Mouse (Mus musculus): ENCODE results near the gene Zc3h15.
"Not testable (repeated sequence)": the region's sequence is repeated elsewhere in the genome, so short reads cannot be mapped to it uniquely, and the experiment has no call there.

The Zc3h15 gene

DNA sequence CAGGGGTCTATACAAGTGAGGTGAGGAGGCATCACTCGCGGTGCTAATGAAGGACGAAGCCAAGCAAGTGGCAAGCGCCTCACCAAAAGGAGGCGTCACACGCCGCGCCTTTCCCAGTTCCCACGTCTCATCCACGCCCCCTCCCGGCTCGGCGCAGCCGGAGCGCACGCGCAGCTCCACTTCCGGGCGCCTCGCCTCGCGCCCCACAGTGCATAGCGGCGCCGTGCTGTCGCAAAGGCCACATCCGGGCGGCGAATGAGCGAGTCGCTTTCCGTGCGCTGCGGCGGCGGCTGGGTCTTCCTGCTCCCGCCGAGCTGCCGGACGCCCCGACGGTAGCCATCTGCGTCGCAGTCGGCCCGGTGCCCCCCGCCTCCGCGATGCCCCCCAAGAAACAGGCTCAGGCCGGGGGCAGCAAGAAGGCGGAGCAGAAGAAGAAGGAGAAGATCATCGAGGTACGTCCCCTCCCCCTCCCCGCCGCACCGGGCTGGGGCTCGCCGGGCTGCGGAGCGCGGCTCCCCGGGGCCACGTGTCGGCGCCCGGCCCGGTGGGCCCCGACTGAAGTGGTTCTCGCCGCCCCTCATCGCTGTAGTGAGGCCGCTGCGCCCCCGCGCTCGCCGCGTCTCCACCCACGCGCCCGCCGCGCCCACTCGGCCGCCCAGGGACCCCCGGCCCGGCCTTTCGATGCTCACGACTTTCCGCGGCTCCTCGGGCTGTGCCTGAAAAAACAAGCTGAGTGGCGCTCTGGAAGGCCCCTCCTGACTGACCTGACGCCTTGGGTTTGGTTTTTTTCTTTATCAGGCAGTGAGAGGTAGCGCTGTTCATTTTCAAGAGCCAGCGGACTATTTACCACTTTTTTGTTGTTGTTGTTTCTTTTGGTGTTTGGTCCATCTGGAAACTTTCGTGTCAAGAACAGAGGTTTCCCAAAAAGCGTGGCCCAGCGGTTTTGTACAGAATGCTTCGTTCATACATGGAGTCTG, at the start of gene Zc3h15:
Zc3h15 (plus strand) TSS at position 160 of the 977 bp plus-strand sequence.
- peak; percentile 89 for DNase-seq (ENCODE audit: low spot score)

DNA sequence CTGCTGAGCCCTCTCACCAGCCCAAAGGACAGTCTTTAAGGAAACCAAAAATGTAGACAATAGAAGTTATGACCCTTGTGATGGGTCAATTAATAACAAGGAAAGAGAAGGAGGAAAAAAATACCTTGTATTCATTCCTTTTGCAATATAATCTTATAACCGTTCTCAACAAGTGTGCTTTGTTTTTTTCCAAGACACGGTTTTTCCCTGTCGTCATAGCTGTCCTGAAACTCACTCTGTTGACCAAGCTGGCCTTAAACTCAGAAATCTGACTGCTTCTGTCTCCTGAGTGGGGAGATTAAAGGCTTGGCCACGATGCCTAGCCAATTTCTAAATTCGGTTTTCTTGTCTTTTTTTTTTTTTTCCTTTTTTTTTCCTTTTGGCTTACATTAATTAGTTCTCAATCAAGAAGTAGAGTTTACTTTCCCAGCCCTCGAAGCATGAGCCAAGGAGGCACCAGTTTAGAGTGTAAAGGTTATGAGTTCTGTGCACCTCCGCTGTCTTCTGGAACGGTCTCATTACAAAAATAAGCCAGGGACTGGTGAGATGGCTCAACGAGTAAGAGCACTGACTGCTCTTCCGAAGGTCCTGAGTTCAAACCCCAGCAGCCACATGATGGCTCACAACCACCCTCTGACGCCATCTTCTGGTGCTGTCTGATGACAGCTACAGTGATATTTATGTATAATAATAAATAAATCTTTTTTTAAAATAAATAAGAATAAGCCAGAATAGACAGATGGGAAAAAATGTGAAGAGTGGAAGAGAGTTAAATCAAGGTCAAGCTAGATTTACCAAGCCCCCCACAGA, 23.5 kb upstream of the Zc3h15 start:
- no peak for DNase-seq (ENCODE audit: low spot score)

GRCm38 (mm10) chr2:83621511-83621910, 22.7 kb upstream of the Zc3h15 start:
- DNase-seq (ENCODE audit: low spot score) = no peak

DNA sequence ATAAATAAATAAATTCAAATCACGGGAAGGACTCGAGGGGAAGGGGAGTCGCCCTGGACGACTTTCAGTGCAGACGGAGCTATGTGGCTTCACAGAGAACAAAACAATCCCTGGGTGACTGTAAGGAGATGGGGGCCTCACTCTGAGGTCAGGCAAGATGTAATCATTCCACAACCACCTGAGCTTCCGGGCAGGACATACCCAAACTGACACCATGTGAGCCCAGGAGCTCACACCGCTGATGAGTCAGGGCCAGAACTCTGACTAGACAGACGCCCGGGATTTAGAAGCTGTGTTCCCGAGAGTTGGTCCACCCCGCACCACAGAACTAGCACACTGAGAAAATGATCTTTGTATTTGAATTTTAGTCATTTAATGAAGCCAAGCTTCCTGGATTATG, 21.4 kb upstream of the Zc3h15 start:
- no peak for DNase-seq (ENCODE audit: low spot score)

DNA sequence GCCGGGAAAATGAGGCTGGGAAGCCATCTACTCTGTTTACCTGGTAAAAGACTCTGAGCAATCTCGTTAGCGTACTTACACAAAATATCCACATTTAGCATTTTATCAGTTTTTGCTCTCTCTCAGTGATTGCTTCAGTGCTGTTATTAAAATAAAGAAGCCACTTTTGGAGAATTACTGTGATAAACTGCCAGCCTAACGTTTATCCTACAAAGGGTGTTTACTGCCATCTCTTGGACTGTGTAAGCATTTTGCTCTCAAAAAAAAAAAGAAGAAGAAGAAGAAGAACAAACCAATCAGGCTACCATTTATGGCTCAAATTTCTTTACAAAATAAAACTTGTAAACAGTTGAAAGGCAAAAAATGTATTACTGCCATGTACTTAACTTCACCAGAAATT, 20.2 kb upstream of the Zc3h15 start:
- no peak for DNase-seq (ENCODE audit: low spot score)

DNA sequence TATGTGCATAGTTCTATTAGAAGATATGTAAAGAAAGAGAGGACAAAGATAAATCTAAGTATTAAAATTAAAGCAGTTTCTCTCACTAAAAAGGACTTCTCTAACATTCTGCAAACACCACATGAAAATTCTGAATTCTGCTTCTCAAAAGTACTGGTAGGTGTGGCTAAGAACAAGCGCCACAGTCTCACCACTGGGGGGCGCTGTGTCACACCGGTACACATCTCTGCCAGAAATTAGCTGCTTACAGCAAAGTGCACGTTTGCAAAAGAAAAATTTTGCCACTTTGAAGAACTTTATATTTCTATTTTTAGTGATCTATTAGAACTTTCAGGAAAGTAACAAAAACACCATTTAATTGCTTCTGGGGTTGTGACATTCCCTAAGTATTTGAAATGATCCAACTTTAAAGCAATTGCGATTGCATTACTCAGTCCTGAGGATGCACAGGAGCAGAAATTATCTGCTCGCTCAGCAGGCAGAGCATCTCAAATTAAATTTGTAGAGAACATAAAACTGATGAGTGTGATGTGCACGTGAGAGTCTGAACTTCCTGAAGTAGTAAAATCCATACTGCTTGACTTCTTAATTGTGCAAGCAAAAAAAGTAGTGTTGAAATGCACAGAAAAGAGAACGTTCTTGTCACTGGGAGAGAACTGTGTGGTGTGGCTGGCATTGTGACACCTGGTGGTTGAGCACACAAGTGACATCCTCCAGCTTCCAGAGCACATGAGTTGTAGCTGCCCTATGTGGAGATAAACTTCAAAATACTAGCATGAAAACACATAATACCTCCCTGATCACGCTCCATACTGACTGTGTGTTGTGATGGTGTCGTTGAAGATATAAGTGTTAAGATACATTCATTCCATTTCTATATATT, 18.8 kb upstream of the Zc3h15 start:
- peak; percentile 83 for DNase-seq (ENCODE audit: low spot score)

DNA sequence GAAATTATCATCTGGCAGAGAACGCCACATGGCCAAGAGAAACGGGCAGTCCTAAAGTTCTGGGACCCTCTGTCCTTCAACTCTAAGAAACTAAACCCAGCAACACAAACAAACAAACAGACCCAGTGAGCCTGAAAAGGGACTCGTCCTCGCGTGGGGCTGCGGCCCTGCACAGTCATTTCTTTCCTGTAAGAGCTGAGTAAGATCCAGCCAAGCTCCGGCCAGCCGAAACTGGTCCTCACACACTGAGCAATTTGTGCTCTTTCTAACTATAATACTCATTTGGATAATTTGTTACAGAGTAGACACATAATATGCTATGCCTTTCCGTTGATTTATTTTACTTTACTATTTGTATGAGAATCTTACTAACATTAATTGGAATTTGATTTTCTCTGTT, 17.4 kb upstream of the Zc3h15 start:
- DNase-seq (ENCODE audit: low spot score) = no peak

- no peak for DNase-seq (ENCODE audit: low spot score)
Observed at GRCm38 (mm10) chr2:83627495-83627894, 16.7 kb upstream of the Zc3h15 start.

DNA sequence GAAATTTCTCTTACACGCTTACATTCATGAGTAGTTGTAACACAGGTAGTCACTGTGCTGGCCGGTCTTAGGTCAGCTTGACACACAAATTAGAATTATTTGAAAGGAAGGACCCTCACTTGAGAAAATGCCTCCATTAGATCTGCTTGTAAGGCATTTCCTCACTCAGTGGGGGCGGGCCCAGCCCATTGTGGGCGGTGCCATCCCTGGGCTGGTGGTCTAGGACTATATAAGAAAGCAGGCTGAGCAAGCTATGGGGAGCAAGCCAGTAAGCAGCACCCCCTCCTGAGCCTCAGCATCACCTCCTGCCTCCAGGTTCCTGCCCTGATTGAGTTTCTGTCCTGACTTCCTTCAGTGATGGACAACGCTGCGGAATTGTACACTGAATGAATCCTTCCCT, 16.3 kb upstream of the Zc3h15 start:
- DNase-seq (ENCODE audit: low spot score) = no peak

- no peak for DNase-seq (ENCODE audit: low spot score)
Observed at GRCm38 (mm10) chr2:83641993-83642392, 2.2 kb upstream of the Zc3h15 start.

- no peak for DNase-seq (ENCODE audit: low spot score)
Observed at GRCm38 (mm10) chr2:83648916-83649315, 4.7 kb downstream of the Zc3h15 start.

DNA sequence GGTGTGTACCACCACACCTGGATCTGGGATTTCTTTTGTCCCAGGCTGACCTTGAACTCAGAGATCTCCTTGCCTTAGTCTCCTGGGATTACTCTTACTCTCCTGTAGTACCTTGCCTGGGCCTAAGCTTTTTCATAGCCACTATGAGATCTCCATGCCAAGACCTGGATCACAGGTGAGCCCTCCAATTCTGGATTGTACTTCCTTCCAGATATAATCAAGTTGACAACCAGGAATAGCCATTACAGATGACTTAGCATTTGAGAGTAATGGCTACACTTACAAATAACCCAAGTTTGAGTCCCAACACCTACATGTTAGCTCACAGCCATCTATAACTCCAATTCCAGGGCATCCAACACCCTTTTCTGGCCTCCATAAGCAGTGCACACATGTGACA, 8.4 kb downstream of the Zc3h15 start:
- DNase-seq (ENCODE audit: low spot score) = no peak

DNA sequence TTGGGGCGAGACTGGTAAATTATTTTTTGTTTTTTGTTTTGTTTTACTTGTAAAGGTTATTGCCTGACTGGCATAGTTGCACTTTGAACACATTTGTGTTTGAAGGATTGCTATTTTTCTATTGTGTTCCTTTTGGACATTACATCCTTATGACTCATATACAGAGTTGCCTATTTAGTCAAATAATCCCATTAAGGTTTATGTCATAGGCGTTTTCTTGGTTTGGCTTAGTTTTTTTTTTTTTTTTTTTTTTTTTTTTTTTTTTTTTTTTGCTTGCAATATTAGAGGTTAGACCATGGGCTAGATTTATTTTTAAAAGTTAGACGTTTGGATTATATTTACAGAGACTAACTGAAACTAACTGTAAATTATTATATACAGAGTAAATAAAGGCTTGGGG, 15.0 kb downstream of the Zc3h15 start:
- DNase-seq (ENCODE audit: low spot score) = no peak

GRCm38 (mm10) chr2:83660114-83660513, 15.9 kb downstream of the Zc3h15 start:
- no peak for DNase-seq (ENCODE audit: low spot score)

- DNase-seq (ENCODE audit: low spot score) = no peak
Observed at GRCm38 (mm10) chr2:83661351-83661750, 17.1 kb downstream of the Zc3h15 start.

DNA sequence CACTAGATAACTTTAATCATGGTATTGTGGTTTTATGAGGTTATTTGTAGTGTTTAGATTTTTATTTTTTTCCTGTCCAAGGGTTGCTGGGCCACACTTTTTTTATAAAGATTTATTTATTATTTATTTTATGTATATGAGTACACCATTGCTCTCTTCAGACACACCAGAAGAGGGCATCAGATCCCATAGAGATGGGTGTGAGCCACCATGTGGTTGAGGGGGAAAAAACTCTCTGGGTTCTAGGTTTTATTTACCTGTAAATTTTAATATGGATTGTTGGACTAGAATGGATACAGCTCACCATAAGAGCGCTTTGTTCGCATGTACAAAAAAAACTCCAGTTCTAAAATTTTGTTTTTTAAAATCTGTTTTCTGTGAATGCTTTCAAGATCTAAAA, 20.8 kb downstream of the Zc3h15 start:
- not testable (repeated sequence) for DNase-seq (ENCODE audit: low spot score)

- no peak for DNase-seq (ENCODE audit: low spot score)
Observed at GRCm38 (mm10) chr2:83667430-83667829, 23.2 kb downstream of the Zc3h15 start.

DNA sequence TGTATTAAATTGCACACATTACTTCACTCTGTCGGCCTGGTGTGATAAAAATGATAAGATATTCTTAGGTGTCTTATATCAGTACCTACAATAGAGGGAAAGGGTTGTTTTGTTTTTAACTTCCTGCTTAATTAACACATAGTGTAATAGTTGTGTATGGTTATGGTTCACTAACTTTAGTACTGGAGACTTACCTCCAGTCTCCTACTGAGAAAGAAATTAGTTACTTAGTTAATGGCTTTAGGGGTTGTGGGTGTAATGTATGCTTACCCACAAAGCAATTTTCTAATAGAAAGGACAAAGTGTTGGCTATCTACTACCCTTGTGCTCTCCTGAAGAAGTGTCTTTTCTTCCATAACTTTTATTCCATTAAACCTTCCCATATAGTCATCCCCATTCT, 23.8 kb downstream of the Zc3h15 start:
- no peak for DNase-seq (ENCODE audit: low spot score)

DNA sequence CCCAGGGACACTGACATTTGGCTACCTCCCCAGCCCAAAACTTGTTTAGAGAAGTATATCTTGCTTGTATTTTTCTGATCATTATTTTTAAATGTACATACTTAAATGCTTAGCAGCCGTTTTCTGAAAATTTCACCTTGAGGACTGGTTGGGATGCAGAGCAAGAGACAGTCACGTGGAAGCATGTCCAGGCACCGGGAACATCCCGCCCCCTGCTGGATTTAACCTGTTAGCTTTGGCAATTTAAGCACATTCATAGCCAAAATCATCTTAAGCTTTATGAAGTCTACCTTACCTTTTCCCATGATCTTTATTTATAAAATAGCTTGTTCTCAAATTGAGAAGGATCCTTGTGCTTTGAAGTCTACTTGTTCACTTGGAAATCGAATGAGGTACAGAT, 25.8 kb downstream of the Zc3h15 start:
- DNase-seq (ENCODE audit: low spot score) = no peak

- DNase-seq (ENCODE audit: low spot score) = no peak
Observed at GRCm38 (mm10) chr2:83671843-83672242, 27.6 kb downstream of the Zc3h15 start.

GRCm38 (mm10) chr2:83673067-83673466, 28.8 kb downstream of the Zc3h15 start:
- no peak for DNase-seq (ENCODE audit: low spot score)

DNA sequence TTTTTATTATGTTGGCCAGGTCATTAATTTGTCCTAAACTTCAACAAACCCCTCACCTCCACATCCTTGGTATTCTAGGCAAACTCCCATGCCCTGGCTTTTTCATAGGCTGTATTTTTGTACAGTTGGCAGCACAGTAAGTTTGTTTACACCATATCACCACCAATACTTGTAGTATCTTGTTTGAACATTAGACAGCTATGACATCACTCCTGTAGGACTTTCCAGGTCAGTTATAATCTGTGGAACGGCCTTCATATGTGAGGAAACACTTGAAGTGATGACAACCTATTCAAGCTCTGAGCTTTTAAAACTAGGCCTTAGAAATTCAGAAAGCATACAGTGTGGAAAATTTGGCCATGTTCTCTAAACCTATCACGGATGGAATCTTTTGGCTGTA, 29.6 kb downstream of the Zc3h15 start:
- DNase-seq (ENCODE audit: low spot score) = no peak

Measured in urinary bladder, postnatal 25 days (tissue).